8 mouse cellular contexts compared by ENCODE assay signal in the genomic region with DNA sequence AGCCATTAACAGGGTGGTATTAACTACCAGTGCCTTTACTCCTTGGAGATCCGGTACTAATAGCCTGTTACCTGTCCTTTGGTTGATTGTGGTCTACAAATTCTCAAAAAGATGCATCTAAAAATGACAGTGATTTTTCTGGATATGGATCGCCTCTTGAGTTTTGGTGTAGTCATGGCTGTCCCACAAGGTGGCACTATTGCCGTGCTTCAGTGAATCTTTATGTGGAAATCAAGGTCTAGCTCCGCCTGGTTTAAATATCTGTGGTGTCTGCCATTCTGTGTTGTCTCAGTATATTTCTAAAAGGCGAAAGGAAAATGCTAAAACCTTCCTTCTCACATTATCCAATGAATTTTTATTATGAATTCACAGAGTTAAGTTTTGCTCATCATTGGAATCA.
DNase-seq lines count a peak whose midpoint lies in the region; ATAC-seq lines count a peak whose summit lies in the region.

No protein-coding gene starts in this region.

- ATAC-seq in frontal cortex, adult (ENCODE audit: low TSS enrichment) = peak; percentile 88
- no peak for ATAC-seq in activated CD4-positive, CD25-positive, alpha-beta regulatory T cell, adult 4 months

- peak; percentile 61 for DNase-seq in adrenal gland, postnatal 10 days
- DNase-seq in adrenal gland, postnatal 4 days (ENCODE audit: low spot score in 2 of 2) = no peak
- peak; percentile 33 for DNase-seq in ovary, postnatal 14 days (ENCODE audit: low spot score)
- DNase-seq in ovary, postnatal 10 days (ENCODE audit: low spot score) = no peak
- peak; percentile 62 to 67 for DNase-seq in left cerebral cortex, adult 18-20 months (ENCODE audit: low spot score in 2 of 2)
- DNase-seq in right cerebral cortex, postnatal 10 days (ENCODE audit: low spot score in 2 of 2) = peak; percentile 75 to 79

Comparison
In these comparisons a context has a peak if more than half of its experiments do, and no peak if none do; other contexts are left out.
1. DNase-seq: peak in adrenal gland, postnatal 10 days (single experiment), ovary, postnatal 14 days (single experiment), left cerebral cortex, adult 18-20 months (2 of 2) and right cerebral cortex, postnatal 10 days (2 of 2); none in adrenal gland, postnatal 4 days (0 of 2) and ovary, postnatal 10 days (single experiment).